Mouse (Mus musculus) ES-E14 (cell line): Measurements from ENCODE around the gene Gm21797. TPM values are rescaled to one million over a fixed set of nuclear protein-coding genes. Genes with fewer than 3 reads are reported as not detected.
"Not testable (repeated sequence)": the region's sequence is repeated elsewhere in the genome, so short reads cannot be mapped to it uniquely, and the experiment has no call there.

Source experiments
- DNase-seq: peaks from one replicate; pipeline ENCODE4 v3.0.0-alpha.2; 2013; ENCODE audit warnings: low read depth, low spot score
- H3K27ac ChIP-seq: 2 replicates; pipeline ENCODE4 v1.5.1; 2012; ENCODE audit warnings: low read depth, mild to moderate bottlenecking, low read length, moderate library complexity, mixed read lengths; ENCODE audit not compliant: poor library complexity, insufficient read depth, severe bottlenecking
- H3K36me3 ChIP-seq: 2 replicates; pipeline ENCODE4 v1.6.1; 2012; ENCODE audit warnings: mild to moderate bottlenecking, low read length, moderate library complexity, mixed read lengths; ENCODE audit not compliant: control insufficient read depth, poor library complexity, insufficient read depth, severe bottlenecking
- H3K4me1 ChIP-seq, 2 experiments: fragments of 150-350 bp in 1 of 2; sonication (generic) in 1 of 2; 2 replicates each; pipeline ENCODE4 v1.6.1; 2012; ENCODE audit warnings: low read length in 2 of 2, mild to moderate bottlenecking in 1 of 2, mixed read lengths in 1 of 2; ENCODE audit not compliant: control insufficient read depth in 2 of 2, insufficient read depth in 2 of 2, poor library complexity in 1 of 2
- H3K4me3 ChIP-seq, 2 experiments: fragments of 150-350 bp in 1 of 2; sonication (generic) in 1 of 2; 2 replicates each; pipeline ENCODE4 v1.5.1; 2012; ENCODE audit warnings: low read length in 2 of 2, low read depth in 1 of 2, mild to moderate bottlenecking in 1 of 2, mixed read lengths in 1 of 2; ENCODE audit not compliant: insufficient read depth in 1 of 2, poor library complexity in 1 of 2, severe bottlenecking in 1 of 2
- H3K9ac ChIP-seq: 2 replicates; pipeline ENCODE4 v1.6.1; 2012; ENCODE audit warnings: low read depth, mild to moderate bottlenecking, low read length, mixed read lengths; ENCODE audit not compliant: poor library complexity, insufficient read depth, severe bottlenecking
- H3K9me3 ChIP-seq: fragments of 150-350 bp; sonication (generic); 2 replicates; pipeline ENCODE4 v1.6.1; 2012; ENCODE audit warnings: low read depth, mild to moderate bottlenecking, low read length; ENCODE audit not compliant: control insufficient read depth, insufficient read depth
- in situ Hi-C, 2 experiments: fragments of 600-800 bp; cut with MboI; formaldehyde crosslinking; loops; one replicate each; pipeline ENCODE4 v1.15.1; 2025; ENCODE audit warnings: low sequenced_read_pairs in 2 of 2, inconsistent platforms in 1 of 2; ENCODE audit not compliant: unreplicated experiment in 2 of 2
- total RNA-seq: library from RNA; depleted of rRNA; stranded (reverse); fragments of 300-350 nt; gene quantifications from 2 replicates; pipeline ENCODE4 v1.2.3, GENCODE M21; 2012; rRNA removed

The Gm21797 gene
- total RNA-seq: not detected in 2 replicates

DNA sequence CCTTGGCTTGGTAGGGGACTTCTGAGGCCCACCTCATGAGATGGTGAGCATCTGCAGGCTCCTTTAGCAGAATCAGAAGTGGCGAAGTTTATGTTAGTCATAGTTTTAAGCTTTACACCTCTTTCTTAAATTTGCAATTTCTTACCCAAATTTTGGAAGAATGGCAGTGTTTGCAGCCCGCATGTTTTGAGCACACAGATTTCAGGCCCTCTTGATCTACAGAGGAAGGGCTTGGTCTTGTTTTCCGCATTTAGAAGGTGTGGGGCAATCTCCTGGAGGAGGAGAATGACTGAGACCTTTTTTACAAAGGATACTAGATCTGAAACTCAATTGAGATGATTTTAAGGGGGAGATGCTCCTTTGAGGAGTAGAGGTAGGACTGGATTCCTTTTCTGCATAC lies at the start of gene Gm21797:
Gene Gm21797 (minus strand): TSS at position 101 of the 400 bp plus-strand sequence.
- H3K4me3 ChIP-seq, H3K36me3 ChIP-seq, H3K9ac ChIP-seq, DNase-seq, H3K9me3 ChIP-seq, H3K4me1 ChIP-seq, in situ Hi-C loops, H3K27ac ChIP-seq: not testable (repeated sequence)

DNA sequence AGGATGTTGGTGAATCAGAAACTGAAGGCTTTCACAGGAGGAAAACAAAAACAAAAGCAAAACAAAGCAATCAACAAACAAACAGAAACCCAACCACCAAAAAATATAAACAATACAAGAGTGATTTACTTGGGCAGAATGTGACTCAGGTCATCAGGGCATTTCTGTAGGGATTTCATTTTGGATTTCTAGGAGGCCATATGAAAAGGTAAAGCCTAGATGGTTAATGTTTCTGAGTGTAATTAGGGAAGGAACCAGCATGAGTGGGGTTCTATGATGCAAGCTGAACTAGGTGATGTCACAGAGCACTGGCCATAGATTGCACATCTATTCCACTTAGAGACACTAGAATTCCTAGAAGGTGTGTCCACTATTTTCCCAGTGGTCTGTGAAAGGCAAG lies 29.0 kb upstream of the Gm21797 start, which contains the start of gene Gm20795:
Gene Gm20795 (plus strand): TSS at position 301 of the 400 bp plus-strand sequence.
- H3K27ac ChIP-seq, in situ Hi-C loops, H3K9ac ChIP-seq, DNase-seq, H3K36me3 ChIP-seq, H3K4me1 ChIP-seq, H3K4me3 ChIP-seq, H3K9me3 ChIP-seq: not testable (repeated sequence)

Other genes with a start within 250 kb of the Gm21797 start
- gene Gm21852, start 123.8 kb downstream of the Gm21797 start, total RNA-seq: not detected in 2 replicates
- gene Gm20795, start 29.1 kb upstream of the Gm21797 start, total RNA-seq: not detected in 2 replicates